Mouse (Mus musculus) intestine, embryonic 16.5 days (tissue): Measurements from ENCODE around the gene Acbd7. TPM values are rescaled to one million over a fixed set of nuclear protein-coding genes. Genes with fewer than 3 reads are reported as not detected.

ENCODE experiments used
- ATAC-seq: fragments of 200-750 bp; cut with Nextera tagmentation; 2 replicates; pipeline ENCODE4 v1.8.0; 2017; ENCODE audit warnings: moderate TSS enrichment, moderate library complexity
- H3K27ac ChIP-seq: fragments of 300-500 bp; sonication (generic); 2 replicates; pipeline ENCODE4 v1.5.1; 2014; ENCODE audit warnings: mild to moderate bottlenecking, low read length
- H3K27me3 ChIP-seq: fragments of 300-500 bp; sonication (generic); replicated peaks from 2 replicates; pipeline ENCODE4 v1.6.1; 2014; ENCODE audit warnings: low read length, control low read depth, mixed read lengths; ENCODE audit not compliant: control insufficient read depth, insufficient read depth
- H3K36me3 ChIP-seq: fragments of 300-500 bp; sonication (generic); 2 replicates; pipeline ENCODE4 v1.6.1; 2014; ENCODE audit warnings: low read length, control low read depth; ENCODE audit not compliant: control insufficient read depth, insufficient read depth
- H3K4me1 ChIP-seq: fragments of 300-500 bp; sonication (generic); 2 replicates; pipeline ENCODE4 v1.6.1; 2014; ENCODE audit warnings: low read length, control low read depth, mixed read lengths; ENCODE audit not compliant: control insufficient read depth, insufficient read depth
- H3K4me2 ChIP-seq: fragments of 300-500 bp; sonication (generic); 2 replicates; pipeline ENCODE4 v1.6.1; 2014; ENCODE audit warnings: low read depth, low read length, control low read depth
- H3K4me3 ChIP-seq: fragments of 300-500 bp; sonication (generic); 2 replicates; pipeline ENCODE4 v1.5.1; 2014; ENCODE audit warnings: mild to moderate bottlenecking, low read length
- H3K9ac ChIP-seq: fragments of 300-500 bp; sonication (generic); 2 replicates; pipeline ENCODE4 v1.6.1; 2014; ENCODE audit warnings: low read depth, low read length
- H3K9me3 ChIP-seq: fragments of 300-500 bp; sonication (generic); 2 replicates; pipeline ENCODE4 v1.6.1; 2016; ENCODE audit warnings: low read length, control low read depth; ENCODE audit not compliant: control insufficient read depth
- WGBS: fragments of 180-500 bp; shearing (Covaris S2); extraction: QIAGEN DNeasy Blood & Tissue Kit; methylation state at CpG from one replicate; pipeline ENCODE4 v1.1.7; 2014; 5-methylcytosine and 5-hydroxymethylcytosine counted together
- polyA plus RNA-seq: library from polyadenylated mRNA; unstranded; fragments of >200 nt; fragmentation: Nextera tagmentation; extraction: Ambion mirVana; gene quantifications from 2 replicates; pipeline ENCODE4 v1.2.1, GENCODE M21; 2015

Gene Acbd7
- polyA plus RNA-seq, 1 experiment from 2014 or later, result 1.2 TPM

DNA sequence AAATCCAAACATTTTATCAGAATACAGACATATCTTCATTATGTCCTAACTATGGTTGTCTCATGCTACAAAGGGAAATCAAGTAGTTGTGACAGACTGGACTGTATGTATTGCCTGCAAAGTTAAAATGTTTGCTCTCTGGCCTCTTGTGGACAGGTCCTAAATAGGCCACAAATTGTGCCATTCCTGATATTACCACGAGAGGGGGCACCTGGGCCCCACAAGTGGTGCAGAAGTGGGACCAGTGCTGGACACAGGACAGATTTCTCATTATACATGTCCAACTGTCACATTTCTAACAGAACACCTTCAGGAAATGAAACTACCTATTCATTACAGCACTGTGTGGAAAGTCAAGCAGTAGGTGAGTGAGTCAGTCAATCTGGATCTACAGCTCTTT lies 8.6 kb upstream of the Acbd7 start:
- Histone ChIP-seq H3K9me3 (no peaks in the 10 kb centered on the region), H3K9ac (no peak overlapping the region), H3K27ac (no peak overlapping the region), H3K36me3 (peaks cover 9% of the 10 kb centered on the region), H3K4me3 (no peak overlapping the region), H3K4me1 (peaks cover 8% of the 10 kb centered on the region), H3K4me2 (no peak overlapping the region), H3K27me3 (no peaks in the 10 kb centered on the region)
- ATAC-seq, result no peak
- WGBS, result 35% methylated on average over 1 of the region's 1 CpGs

GRCm38 (mm10) chr2:3331071-3331703 lies 4.8 kb upstream of the Acbd7 start:
- Histone ChIP-seq H3K9me3 (no peaks in the 10 kb centered on the region), H3K9ac (peak overlapping the region; percentile 85; the same call in 1 of the 2 replicates)

DNA sequence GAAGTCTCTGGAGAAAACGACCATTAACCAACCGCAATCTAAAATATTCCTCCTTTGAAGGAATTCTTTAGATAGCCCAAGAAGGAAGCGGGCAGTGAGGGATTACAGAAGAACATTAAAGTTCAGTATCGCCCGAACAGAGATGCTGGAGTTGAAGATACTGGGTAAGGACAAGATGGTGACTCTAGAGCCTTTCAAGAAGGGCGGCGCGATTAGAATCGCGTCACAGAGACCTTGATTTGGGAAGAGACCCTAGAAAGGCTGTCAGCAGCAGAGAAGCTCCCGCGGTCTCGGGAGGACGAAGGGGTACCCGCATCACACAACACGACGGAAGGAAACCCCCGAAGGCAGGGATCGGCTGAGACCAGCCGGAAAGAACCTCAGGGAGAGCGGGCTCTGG lies 3.9 kb upstream of the Acbd7 start:
- ATAC-seq, result no peak; the same call in 1 of the 2 replicates
- Histone ChIP-seq H3K9ac (peak overlapping the region; percentile 85), H3K27me3 (no peaks in the 10 kb centered on the region), H3K4me2 (peak overlapping the region; percentile 66), H3K36me3 (peaks cover 6% of the 10 kb centered on the region; the same call in 1 of the 2 replicates), H3K4me3 (peak overlapping the region; percentile 77), H3K9me3 (no peaks in the 10 kb centered on the region), H3K27ac (peak overlapping the region; percentile 81), H3K4me1 (peaks cover 10% of the 10 kb centered on the region)
- under 1% methylated on average over 21 of the region's 21 CpGs for WGBS

More at GRCm38 (mm10) chr2:3331071-3331703, 4.8 kb upstream of the Acbd7 start:
- no peak for ATAC-seq
- Histone ChIP-seq H3K4me2 (peak overlapping the region; percentile 66), H3K4me3 (peak overlapping the region; percentile 77), H3K27ac (peak overlapping the region; percentile 81; the same call in 1 of the 2 replicates), H3K36me3 (peaks cover 6% of the 10 kb centered on the region; the same call in 1 of the 2 replicates), H3K27me3 (no peaks in the 10 kb centered on the region), H3K4me1 (peaks cover 10% of the 10 kb centered on the region)
- 60% methylated on average over 5 of the region's 5 CpGs for WGBS

DNA sequence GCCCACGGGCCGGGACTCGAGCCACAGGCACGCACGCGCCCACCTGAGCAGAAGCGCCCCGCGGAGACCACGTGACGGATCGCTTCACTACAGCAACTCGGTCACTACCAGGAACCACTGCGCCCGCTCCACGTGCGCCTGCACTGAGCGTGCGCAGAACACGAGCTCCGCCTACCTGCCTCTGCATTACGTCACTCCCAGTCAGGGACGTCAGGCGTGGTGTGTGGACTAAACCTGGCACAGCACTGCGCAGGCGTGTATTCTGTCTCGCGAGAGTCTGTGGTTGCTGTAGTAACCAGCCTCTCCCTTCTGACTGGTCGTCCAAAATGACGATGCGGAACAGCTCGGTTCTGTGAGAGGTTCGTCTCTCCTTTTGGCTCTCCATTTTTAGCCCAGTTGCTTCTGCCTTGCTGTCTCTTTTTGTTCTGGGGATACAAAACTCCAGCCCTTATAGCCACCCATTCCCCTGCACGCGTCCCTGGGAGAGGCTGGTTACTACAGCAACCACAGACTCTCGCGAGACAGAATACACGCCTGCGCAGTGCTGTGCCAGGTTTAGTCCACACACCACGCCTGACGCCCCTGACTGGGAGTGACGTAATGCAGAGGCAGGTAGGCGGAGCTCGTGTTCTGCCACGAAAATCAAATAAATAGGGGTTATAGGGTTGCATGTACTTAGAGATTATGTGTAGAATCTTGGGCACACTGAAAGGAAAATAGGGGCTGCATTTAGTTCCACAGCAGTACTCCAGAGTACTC lies 3.3 kb upstream of the Acbd7 start, which contains the start of gene Rpp38:
Gene Rpp38 (minus strand): TSS at position 160 of the 759 bp plus-strand sequence.
- H3K27ac ChIP-seq, result peak within 1 kb of the TSS; percentile 81
- WGBS, result under 1% methylated on average over 45 of the region's 45 CpGs
- no peaks in the 10 kb centered on the region for H3K27me3 ChIP-seq
- peak; percentile 95 for ATAC-seq
- peaks cover 6% of the 10 kb centered on the region; the same call in 1 of the 2 replicates for H3K36me3 ChIP-seq
- peak within 1 kb of the TSS; percentile 85 for H3K9ac ChIP-seq
- H3K9me3 ChIP-seq, result no peaks in the 10 kb centered on the region
- H3K4me1 ChIP-seq, result peaks cover 10% of the 10 kb centered on the region
- H3K4me3 ChIP-seq, result peak within 1 kb of the TSS; percentile 77
- H3K4me2 ChIP-seq, result peak within 1 kb of the TSS; percentile 66

DNA sequence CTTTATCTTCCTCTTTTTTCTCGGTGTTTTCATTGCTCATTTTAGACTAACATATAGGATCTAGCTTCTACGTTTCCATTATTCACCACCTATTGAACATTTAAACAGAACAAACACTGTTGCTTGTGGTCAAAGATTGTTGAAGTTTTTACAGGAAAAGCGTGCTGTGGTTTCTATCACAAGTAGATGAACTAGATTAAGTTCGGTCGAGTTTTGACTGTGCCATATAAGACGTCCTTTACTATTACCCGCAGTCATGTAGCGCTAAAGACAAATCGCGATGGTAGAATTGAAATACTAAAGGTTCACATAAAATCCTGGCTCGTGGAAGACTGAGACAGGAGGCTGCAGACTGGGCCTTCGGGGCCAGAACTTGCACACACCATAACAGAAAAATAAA lies 2.2 kb upstream of the Acbd7 start:
- H3K27me3 ChIP-seq, result no peaks in the 10 kb centered on the region
- 0 out of 2 replicates have a peak, but pooled peaks cover 3% of the 10 kb centered on the region for H3K36me3 ChIP-seq
- H3K4me2 ChIP-seq, result no peak overlapping the region
- no peak overlapping the region for H3K27ac ChIP-seq
- no peak overlapping the region for H3K9ac ChIP-seq
- ATAC-seq, result no peak
- H3K4me3 ChIP-seq, result no peak overlapping the region
- WGBS, result 89% methylated on average over 12 of the region's 12 CpGs
- H3K9me3 ChIP-seq, result no peaks in the 10 kb centered on the region
- peaks cover 10% of the 10 kb centered on the region for H3K4me1 ChIP-seq

DNA sequence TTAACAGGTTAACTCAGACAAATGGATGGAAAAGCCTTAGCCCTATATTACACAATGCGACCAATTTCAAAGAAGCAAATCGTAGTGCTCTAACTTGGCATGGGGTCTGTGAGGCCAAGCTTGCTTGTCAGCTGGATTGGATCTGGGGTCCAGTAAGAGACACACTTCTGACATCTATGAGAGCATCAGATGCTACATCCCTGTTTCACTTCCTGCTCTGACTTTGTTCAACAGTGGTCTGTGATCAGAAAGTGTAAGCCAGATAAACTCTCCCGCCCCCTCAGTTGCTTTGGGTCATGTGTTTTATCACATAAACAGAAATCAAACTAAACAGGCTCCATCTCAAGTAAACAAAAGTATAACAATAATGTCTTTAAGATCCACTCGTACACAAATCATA lies 12.5 kb downstream of the Acbd7 start:
- WGBS, result 75% methylated on average over 4 of the region's 4 CpGs
- Histone ChIP-seq H3K4me2 (no peak overlapping the region), H3K4me3 (no peak overlapping the region), H3K9ac (no peak overlapping the region), H3K4me1 (no peaks in the 10 kb centered on the region), H3K36me3 (no peaks in the 10 kb centered on the region), H3K9me3 (no peaks in the 10 kb centered on the region), H3K27me3 (no peaks in the 10 kb centered on the region), H3K27ac (no peak overlapping the region)
- ATAC-seq, result no peak

GRCm38 (mm10) chr2:3348919-3349318 lies 13.0 kb downstream of the Acbd7 start:
- ATAC-seq, result no peak
- 25% methylated on average over 3 of the region's 3 CpGs for WGBS
- H3K4me3 ChIP-seq, result no peak overlapping the region

GRCm38 (mm10) chr2:3353160-3353559 lies 17.2 kb downstream of the Acbd7 start:
- Histone ChIP-seq H3K27me3 (no peaks in the 10 kb centered on the region), H3K9ac (no peak overlapping the region), H3K4me1 (no peaks in the 10 kb centered on the region), H3K9me3 (no peaks in the 10 kb centered on the region), H3K4me3 (no peak overlapping the region), H3K27ac (no peak overlapping the region), H3K36me3 (no peaks in the 10 kb centered on the region), H3K4me2 (no peak overlapping the region)
- no peak for ATAC-seq

More at GRCm38 (mm10) chr2:3348919-3349318, 13.0 kb downstream of the Acbd7 start:
- no peaks in the 10 kb centered on the region for H3K4me1 ChIP-seq
- no peak overlapping the region for H3K9ac ChIP-seq
- H3K9me3 ChIP-seq, result no peaks in the 10 kb centered on the region
- H3K36me3 ChIP-seq, result no peaks in the 10 kb centered on the region
- no peak overlapping the region for H3K27ac ChIP-seq
- no peaks in the 10 kb centered on the region for H3K27me3 ChIP-seq
- no peak overlapping the region for H3K4me2 ChIP-seq

DNA sequence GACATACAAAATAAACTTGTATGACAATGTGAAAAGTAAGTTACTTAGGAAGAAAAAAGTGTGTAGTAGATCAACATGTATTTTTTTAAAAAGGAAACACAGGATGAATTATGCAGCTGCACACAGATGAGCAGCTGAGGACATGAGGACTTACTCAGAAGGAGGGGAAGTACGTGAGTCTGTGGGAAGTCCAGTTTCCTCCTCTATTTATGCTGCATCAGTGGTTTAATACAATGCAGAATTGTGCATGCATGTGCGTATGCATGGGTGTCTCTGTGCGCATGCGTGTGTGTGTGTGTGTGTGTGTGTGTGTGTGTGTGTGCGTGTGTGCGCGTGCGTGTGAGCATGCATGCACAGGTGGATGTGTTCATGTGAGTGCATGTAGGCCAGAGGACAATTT lies 19.8 kb downstream of the Acbd7 start:
- H3K27ac ChIP-seq, result no peak overlapping the region
- H3K9ac ChIP-seq, result no peak overlapping the region
- H3K27me3 ChIP-seq, result no peaks in the 10 kb centered on the region
- no peaks in the 10 kb centered on the region for H3K4me1 ChIP-seq
- no peak overlapping the region for H3K4me2 ChIP-seq
- no peaks in the 10 kb centered on the region for H3K36me3 ChIP-seq
- H3K4me3 ChIP-seq, result no peak overlapping the region
- ATAC-seq, result no peak
- 86% methylated on average over 8 of the region's 8 CpGs for WGBS
- H3K9me3 ChIP-seq, result no peaks in the 10 kb centered on the region
